Mouse (Mus musculus) erythroblast, embryonic 14.5 days (primary cell): ENCODE measurements at regions not wholly inside any gene's neighbourhood (a gene's known extent, or its start where the extent isn't known, plus 50 kb on each side); places are given as distances from the start of the nearest gene placed in this dataset.

Experiments
- GATA1 ChIP-seq: IDR thresholded peaks from 2 replicates; pipeline ENCODE4 v1.6.1; 2012; ENCODE audit warnings: low read length, inconsistent platforms, mixed read lengths
- TAL1 ChIP-seq: IDR thresholded peaks from 3 replicates; pipeline ENCODE4 v1.6.1; 2012; ENCODE audit warnings: low read length, inconsistent platforms, mixed read lengths

GRCm38 (mm10) chr4:105987963-105988602 is 198.4 kb downstream of the Gm12728 start:
- TF ChIP-seq TAL1 (no peak), GATA1 (no peak)
